Comparison of ENCODE assay signal across 14 mouse cellular contexts in genomic region chr2:166465531-166465930, GRCm38 (mm10).
"Had no signal": no experiment of that assay in that cellular context is flagged by ENCODE, and none has a peak within 500 bp of the region (broad histone marks: within the 10 kb centered on the region; RNA-seq: fewer than 3 reads in every experiment).

No protein-coding gene starts in this region.

- H3K4me3 ChIP-seq: liver, embryonic 13.5 days; midbrain, embryonic 12.5 days; myocyte; neural tube, embryonic 13.5 days; stomach, embryonic 15.5 days had no signal

- H3K9ac ChIP-seq: liver, embryonic 13.5 days; midbrain, embryonic 12.5 days; neural tube, embryonic 13.5 days; stomach, embryonic 15.5 days had no signal

- ATAC-seq: midbrain, embryonic 16.5 days had no signal

- DNase-seq: liver, embryonic 13.5 days; lung, adult 2 months; lung, postnatal 14 days; lung, postnatal 4 days; retina, postnatal 1 day; right cerebral cortex, postnatal 25 days; spleen, adult 18-20 months; thymus, postnatal 25 days had no signal

- H3K27ac ChIP-seq: kidney, postnatal 0 days; liver, embryonic 13.5 days; midbrain, embryonic 12.5 days; neural tube, embryonic 13.5 days; stomach, embryonic 15.5 days had no signal

- H3K9me3 ChIP-seq: liver, embryonic 13.5 days; midbrain, embryonic 12.5 days; neural tube, embryonic 13.5 days; stomach, embryonic 15.5 days had no signal

- H3K27me3 ChIP-seq: liver, embryonic 13.5 days; neural tube, embryonic 13.5 days; stomach, embryonic 15.5 days had no signal

- H3K36me3 ChIP-seq: liver, embryonic 13.5 days; midbrain, embryonic 12.5 days; neural tube, embryonic 13.5 days; stomach, embryonic 15.5 days had no signal

- H3K4me1 ChIP-seq: liver, embryonic 13.5 days; midbrain, embryonic 12.5 days had no signal

- H3K4me2 ChIP-seq: liver, embryonic 13.5 days; midbrain, embryonic 12.5 days; neural tube, embryonic 13.5 days; stomach, embryonic 15.5 days had no signal
